Mouse (Mus musculus) mesoderm, embryonic 11.5 days (tissue): ENCODE measurements at regions not wholly inside any gene's neighbourhood (a gene's known extent, or its start where the extent isn't known, plus 50 kb on each side); places are given as distances from the start of the nearest gene placed in this dataset.

ENCODE experiments used
- DNase-seq: peaks from one replicate; pipeline ENCODE4 v3.0.0-alpha.2; 2012; ENCODE audit warnings: low read depth, low spot score

- DNase-seq, result no peak
These were observed 163.2 kb upstream of the Jun start for GRCm38 (mm10) chr4:95215187-95215586.

DNA sequence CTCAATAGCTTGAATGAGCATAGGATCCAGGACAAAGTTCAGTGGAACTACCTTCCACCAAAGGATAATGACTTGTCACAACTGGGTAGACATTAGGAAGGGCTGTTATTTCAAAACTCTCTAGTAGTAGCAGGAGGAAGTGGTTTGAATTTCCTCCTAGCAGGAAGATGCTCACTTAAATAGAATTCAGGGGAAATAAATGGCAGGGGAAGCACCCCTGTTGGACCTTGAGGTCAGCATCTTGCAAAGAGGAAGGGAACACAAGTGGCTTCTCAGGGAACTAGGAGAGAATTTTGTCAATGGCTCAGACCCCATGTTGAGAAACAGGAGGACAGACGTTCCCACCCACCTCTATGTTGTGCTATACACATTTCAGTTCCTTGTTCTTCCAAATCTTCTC lies 178.4 kb upstream of the Jun start:
- no peak for DNase-seq

DNA sequence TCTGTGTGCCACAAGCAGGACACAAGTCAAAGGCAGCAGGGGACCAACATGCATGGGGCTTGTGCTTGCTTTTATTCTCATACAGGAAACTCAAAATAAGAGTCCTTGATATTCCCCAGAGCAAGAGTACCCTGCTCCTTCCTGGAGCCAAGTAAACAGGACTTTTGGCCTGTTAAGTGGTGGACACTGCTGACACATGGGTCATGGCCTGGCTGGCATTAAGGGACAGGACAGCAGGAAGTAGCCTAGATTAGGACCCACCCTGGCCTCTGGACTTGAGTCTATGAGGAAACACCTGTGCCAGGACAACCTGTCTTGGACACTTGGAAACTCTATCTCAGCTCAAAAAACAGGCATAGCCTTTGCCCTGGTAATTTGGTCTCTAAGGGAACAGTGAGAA lies 181.0 kb upstream of the Jun start:
- no peak for DNase-seq

- DNase-seq, result no peak
These were observed 182.1 kb upstream of the Jun start for GRCm38 (mm10) chr4:95234030-95234555.

DNA sequence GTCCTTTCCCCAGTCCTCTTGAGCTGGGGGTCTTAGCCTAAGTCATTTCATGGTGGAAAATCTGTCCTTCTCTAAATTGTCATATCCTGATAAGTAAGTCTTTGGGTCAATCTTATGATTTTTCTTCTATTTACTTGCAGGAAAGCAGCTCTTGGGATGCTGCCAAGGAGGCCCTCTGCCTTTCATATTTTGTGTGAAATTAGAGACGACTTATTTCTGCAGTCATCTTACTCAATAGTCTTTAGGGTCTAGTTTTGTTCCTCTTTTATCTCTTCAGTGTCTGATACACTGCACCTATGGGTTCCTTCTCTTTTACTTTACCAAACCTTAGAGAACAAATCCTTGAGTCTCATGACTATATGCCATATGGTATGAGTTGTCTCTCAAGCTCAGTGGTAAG lies 196.0 kb upstream of the Jun start:
- DNase-seq, result no peak

- no peak for DNase-seq
These were observed 197.0 kb upstream of the Jun start for GRCm38 (mm10) chr4:95249031-95249430.

GRCm38 (mm10) chr4:95250083-95250482 lies 198.1 kb upstream of the Jun start:
- no peak for DNase-seq

DNA sequence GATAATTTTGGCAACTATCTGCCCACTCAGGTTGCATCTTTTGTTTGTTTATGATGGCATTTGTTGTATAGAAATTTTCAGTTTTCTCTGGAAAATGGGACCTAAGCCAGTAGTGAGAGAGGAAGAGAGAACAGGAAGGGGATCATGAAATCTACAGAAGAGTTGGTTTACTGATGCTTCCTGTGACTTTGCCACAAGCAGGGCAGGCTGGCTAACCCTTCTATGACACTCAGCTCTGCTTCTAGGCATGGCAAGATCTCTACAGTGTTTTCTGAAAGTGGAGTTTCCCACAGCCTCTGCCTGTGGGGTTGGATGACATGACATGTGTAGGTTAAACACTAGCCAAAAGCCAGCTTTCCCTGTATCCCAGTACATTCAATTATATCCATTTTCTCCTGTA lies 217.7 kb upstream of the Jun start:
- DNase-seq, result no peak

GRCm38 (mm10) chr4:95270389-95270788 lies 218.4 kb upstream of the Jun start:
- no peak for DNase-seq

DNA sequence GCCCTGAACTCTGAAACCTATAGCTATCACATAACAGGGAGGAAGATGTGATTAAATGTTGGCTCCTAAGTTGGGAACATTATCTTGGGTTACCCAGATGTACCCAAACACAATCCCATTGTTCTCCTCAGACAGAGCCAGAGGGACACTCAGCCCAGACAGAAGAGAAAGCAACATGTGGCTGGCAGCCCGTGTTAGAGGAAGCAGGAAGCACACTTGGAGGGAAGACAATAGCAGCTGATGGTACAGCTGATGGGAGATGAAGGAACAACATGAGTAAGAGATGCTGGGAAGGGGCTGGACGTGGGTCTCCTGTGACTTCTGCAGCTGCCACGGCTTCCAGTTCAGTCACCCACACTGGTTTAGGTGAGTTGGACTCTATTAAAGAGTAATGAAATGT lies 224.2 kb upstream of the Jun start:
- DNase-seq, result no peak

DNA sequence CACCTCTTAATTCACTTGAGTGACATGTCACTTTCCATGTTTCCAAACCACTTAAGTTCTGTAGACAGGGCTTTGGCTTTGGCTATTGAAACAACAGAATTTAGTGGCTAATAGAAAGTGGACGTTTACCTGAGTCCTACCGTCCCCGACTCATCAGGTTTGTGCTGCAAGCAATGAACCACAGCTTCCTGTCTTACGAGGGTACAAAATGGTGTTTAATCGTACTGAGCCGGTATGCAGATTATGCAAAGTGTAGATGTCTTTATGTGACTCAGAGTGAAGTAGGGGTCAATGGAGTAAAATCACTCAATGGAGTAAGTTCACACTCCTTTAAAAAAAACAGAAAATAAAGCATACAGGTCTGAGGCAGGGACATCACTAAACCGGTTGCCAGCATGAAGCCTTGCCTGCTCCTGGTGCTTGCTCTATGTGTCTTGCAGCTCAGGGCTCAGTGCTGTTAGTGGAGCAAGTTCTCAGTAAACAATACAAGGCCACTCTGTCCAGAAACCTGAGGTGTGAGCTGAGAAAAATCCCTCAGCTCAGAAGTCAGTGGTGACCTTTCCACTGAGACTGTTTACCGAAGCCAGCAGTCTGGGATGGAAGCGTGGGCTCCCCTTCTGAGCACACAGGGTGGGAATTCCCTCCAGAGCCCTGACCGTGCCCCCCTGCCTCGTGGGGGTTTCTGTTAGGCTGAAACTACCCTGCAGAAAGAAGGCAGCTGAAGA lies 226.1 kb upstream of the Jun start:
- DNase-seq, result peak; percentile 22

DNA sequence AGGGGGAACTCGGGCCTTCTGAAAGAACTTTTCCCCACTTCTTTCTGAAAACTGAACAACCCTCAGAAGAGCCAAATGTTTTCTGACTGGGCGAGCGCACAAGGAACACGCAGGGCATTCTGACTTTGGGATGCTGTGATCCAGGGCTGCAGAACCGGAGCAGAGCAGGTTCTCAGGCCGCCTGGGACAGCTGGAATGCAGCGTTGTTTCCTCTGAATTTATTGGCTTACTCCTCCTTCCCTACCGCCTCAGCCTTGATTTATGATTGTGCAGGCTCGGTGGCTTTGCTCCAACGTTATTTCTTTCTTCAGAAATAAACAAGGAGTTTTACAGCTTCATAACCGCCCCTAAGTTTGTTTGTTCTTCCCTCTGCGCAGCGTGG lies 226.7 kb upstream of the Jun start:
- DNase-seq, result peak; percentile 83

DNA sequence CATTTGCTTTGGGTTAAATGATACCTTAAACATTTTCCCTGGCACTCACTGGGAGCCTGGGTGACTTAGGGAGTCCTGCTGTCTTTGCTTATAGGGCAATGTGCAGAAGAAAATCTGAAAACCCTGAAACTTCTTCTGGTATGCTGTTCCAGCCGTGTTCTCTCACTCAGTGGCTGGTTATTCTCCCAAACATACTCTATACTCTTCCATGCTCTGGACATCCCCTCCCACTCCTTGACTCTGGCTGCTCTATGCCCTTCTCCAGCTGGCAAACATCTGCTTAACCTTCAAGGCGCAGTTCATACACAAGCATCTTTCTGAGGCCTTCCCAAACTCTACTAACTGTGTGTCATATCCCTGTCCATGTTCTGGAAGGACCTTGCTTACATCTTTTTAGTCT lies 227.2 kb upstream of the Jun start:
- DNase-seq, result no peak

DNA sequence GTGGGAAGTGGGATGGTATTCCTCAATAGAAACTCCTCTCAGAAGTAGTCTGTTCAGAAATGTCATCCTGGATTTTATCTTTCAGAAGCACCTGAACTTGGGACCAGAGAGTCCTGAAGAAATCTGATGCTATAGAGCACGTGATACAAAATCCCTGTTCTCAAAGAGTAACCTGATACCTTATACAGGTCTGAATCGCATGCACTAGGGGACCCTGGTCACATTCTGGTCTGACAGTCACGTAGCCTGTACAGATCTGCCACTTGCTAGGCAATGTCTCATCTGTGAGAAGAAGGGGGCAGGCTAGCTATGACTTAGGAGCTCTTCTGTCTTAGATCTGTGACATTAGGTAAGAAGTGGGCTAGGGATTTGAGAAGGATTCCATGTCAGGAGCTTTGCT lies 230.1 kb upstream of the Jun start:
- DNase-seq, result no peak

- DNase-seq, result no peak
These were observed 231.8 kb upstream of the Jun start for GRCm38 (mm10) chr4:95283789-95284188.

DNA sequence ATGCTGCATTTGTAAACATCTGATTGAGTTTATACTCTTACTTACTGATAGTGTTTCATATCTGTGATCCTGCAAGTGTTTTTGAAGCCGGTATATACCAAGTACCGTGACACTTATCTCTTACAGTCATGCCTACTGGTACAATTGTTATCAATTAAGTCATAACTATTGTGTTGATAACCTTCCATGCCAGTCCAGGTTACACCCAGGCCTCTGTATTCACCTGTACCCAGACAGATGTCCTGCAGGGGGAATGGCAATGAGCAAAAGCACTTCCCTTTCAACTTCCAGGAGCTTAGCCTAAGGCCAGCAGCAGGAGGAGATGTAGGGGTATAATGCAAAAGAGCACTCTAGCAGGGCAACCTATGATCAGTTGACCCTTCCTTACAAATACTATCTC lies 232.2 kb upstream of the Jun start:
- no peak for DNase-seq

DNA sequence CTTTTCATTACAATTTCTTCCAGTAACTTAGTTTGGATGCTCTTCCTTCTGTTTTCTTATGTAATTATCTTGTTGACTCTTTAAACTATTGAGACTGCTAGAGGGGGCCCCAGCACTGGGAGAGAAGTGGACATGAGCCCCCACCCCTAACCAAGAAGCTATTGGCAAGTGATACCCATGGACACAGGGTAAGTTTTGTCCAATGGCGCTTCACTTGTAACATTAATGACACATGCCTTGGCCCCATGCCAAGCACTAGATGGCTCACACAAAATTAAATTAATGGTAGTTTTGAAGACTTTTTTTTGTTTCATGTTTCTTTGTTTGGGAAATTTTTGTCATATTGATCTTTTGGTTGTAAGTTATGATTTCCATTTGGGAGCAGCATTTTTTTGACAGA lies 232.7 kb upstream of the Jun start:
- DNase-seq, result no peak

DNA sequence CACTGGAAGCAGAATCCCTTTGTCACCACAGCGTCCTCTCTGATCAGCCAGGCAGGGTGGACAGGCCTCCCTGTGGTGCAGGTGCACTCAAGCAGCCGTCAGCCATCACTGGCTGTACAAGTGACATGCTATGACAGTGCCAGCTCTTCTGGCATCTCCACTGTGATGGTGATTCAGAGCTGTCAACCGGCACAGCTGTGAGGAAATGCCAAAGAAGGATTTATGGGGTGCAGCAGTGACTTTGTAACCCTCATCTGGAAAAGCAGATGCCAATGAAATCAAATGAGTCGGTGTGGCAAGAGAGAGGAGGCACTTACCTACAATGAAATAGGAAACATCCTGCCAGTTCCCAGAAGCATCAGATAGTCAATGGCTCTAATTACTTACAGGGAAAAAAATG lies 238.3 kb upstream of the Jun start:
- peak; percentile 30 for DNase-seq

DNA sequence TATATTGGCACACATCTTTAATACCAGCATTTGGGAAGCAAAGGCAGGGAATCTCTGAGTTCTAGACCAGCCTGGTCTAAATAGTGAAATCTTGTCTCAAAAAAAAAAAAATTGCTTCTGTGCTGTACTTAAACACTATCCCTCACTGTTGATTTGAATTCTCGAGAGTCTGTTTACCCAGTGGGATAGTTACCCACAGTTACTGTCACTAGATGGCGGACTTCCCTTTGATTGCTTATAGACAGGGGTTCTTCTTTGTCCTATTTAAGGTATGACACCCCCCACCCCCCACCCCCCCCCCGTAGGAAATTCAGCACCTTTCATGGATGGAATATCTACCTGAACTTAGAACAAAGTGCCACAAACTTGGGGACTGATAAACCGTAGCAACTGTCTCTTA lies 242.1 kb upstream of the Jun start:
- no peak for DNase-seq

DNA sequence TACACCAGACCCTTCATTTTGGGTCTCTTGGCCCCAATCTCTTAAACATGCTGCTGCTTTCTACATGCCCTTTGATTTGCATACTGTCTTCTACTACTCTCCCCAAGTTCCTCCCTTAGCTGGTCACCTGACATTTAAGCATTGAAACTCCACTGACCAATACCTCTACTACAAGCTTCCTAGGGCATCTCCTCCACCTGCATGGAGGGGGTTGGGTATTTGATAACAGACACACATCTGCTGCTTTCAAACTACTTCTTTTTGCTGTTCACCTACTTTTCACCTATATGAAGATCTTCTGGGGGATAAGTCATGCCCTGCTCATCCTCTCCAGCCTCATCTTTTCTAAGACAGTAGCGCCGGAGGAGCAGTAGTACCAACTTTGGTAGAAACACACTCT lies 249.9 kb upstream of the Jun start:
- DNase-seq, result no peak

DNA sequence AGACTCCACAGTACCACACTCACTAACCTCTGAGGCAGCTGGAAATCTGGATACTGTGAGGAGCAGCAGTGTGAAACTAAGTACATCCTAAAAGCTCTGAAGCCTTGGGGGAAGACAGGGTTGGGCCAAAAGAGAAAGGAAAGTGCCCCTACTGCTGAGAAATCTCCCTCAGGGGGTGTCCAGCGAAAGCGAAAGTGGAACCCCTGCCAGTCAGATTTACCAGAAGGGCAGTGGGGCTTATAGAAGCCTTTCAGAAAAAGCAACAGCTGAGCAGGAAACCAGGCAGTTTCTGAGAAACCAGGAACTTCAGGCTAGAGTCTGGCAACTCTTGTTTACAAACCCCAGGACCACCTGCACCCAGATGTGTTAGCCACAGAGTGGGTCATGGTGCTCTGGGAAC lies 251.3 kb upstream of the Jun start:
- DNase-seq, result no peak

GRCm38 (mm10) chr4:95304006-95304405 lies 252.0 kb upstream of the Jun start:
- DNase-seq, result no peak

GRCm38 (mm10) chr4:95307134-95307533 lies 250.2 kb upstream of the Fggy start:
- no peak for DNase-seq

DNA sequence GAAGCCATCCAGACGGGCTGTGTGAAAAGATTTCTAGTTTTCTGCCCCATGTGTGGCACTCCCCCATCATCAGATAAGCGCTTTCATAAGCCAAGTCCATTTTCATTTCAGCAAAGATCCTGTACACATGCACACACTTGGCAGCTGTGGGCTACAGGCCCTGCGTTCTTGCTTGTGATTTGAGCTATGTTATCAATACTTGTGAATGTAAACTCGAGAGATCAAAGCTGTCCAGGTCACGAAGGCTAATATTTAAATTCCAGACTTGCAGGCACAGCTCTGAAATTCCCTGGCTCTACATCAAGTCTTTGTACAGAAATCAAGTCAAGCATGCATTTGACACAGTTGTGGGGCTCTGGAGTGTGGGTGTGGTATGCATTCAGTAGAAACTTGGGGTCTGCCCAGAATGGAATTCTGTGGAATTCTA lies 248.8 kb upstream of the Fggy start:
- no peak for DNase-seq
